ENCODE assay signal across 10 mouse cellular contexts in genomic region chr4:43427501-43428179, GRCm38 (mm10). TPM values are rescaled to one million over a fixed set of nuclear protein-coding genes. Genes with fewer than 3 reads are reported as not detected.
DNase-seq lines count a peak whose midpoint lies in the region; ATAC-seq lines count a peak whose summit lies in the region.
"Had no signal": no experiment of that assay in that cellular context is flagged by ENCODE, and none has a peak within 500 bp of the region (broad histone marks: within the 10 kb centered on the region; RNA-seq: fewer than 3 reads in every experiment).

No protein-coding gene starts in this region.

- no peaks in the 10 kb centered on the region for H3K9me3 ChIP-seq in hindbrain, embryonic 14.5 days (ENCODE audit: control insufficient read depth, low read length)

- peaks cover 15% of the 10 kb centered on the region for H3K4me1 ChIP-seq in hindbrain, embryonic 14.5 days (replicated peaks; ENCODE audit: control insufficient read depth, insufficient read depth, low read length)

- WGBS in hindbrain, embryonic 14.5 days, result 20% methylated on average over 23 of the region's 23 CpGs

- peak; percentile 69 for ATAC-seq in common myeloid progenitor, adult 5-6 weeks (replicated peaks; ENCODE audit: low read depth, poor library complexity, severe bottlenecking)
- ATAC-seq in hindbrain, embryonic 14.5 days (ENCODE audit: low FRiP score), result no peak

- H3K36me3 ChIP-seq in hindbrain, embryonic 14.5 days (replicated peaks; ENCODE audit: control insufficient read depth, insufficient read depth), result peaks cover 52% of the 10 kb centered on the region

- H3K27ac ChIP-seq in hindbrain, embryonic 14.5 days, result no peak overlapping the region
- H3K27ac ChIP-seq: heart, adult 2 months; left cerebral cortex, adult 2 months had no signal

- no peak overlapping the region for H3K4me2 ChIP-seq in hindbrain, embryonic 14.5 days (replicated peaks)

- 0 out of 2 replicates have a peak overlapping the region, but pooled peaks have one; percentile 6 for H3K9ac ChIP-seq in hindbrain, embryonic 14.5 days

- DNase-seq in kidney, postnatal 10 days, result peak; percentile 16
- no peak for DNase-seq in kidney, adult 11 months
- DNase-seq in hindbrain, embryonic 14.5 days (ENCODE audit: low spot score), result no peak
- DNase-seq in thymus, adult 18-20 months, result peak; percentile 76 to 86
- no peak for DNase-seq in urinary bladder, postnatal 14 days (ENCODE audit: low spot score)
- no peak for DNase-seq in MN1 (ENCODE audit: low spot score)
- DNase-seq in lung, postnatal 10 days, result no peak

- H3K4me3 ChIP-seq in hindbrain, embryonic 14.5 days (replicated peaks; ENCODE audit: low read length), result no peak overlapping the region
- H3K4me3 ChIP-seq: heart, adult 2 months; left cerebral cortex, adult 2 months had no signal

- H3K27me3 ChIP-seq in hindbrain, embryonic 14.5 days (ENCODE audit: control insufficient read depth, insufficient read depth, low read length), result peaks cover 28% of the 10 kb centered on the region

RNA-seq across cellular contexts. Expression of gene Fam166b, which starts 1.3 kb away (rescaled TPM):
- total RNA-seq in common myeloid progenitor, adult 5-6 weeks (2017), result not detected in 2 replicates
- 1.6 and 2.2 TPM in 2 replicates for polyA plus RNA-seq in hindbrain, embryonic 14.5 days (2014; fragmentation: Nextera tagmentation; extraction: Ambion mirVana)
- total RNA-seq: heart, adult 2 months had no signal

RNA-seq across cellular contexts. Expression of gene Tesk1, which starts 14.1 kb away (rescaled TPM):
- total RNA-seq in common myeloid progenitor, adult 5-6 weeks (2017), result 4.8 and 8.2 TPM in 2 replicates
- polyA plus RNA-seq in hindbrain, embryonic 14.5 days (2014; fragmentation: Nextera tagmentation; extraction: Ambion mirVana), result 21.8 and 22.6 TPM in 2 replicates

RNA-seq across cellular contexts. Expression of gene Cd72, which starts 26.8 kb away (rescaled TPM):
- 20.8 and 33.3 TPM in 2 replicates for total RNA-seq in common myeloid progenitor, adult 5-6 weeks (2017)
- 6.4 and 7.5 TPM in 2 replicates for polyA plus RNA-seq in hindbrain, embryonic 14.5 days (2014; fragmentation: Nextera tagmentation; extraction: Ambion mirVana)

RNA-seq across cellular contexts. Expression of gene Rusc2, which starts 45.9 kb away (rescaled TPM):
- 0.97 and 1.3 TPM in 2 replicates for total RNA-seq in common myeloid progenitor, adult 5-6 weeks (2017)
- polyA plus RNA-seq in hindbrain, embryonic 14.5 days (2014; fragmentation: Nextera tagmentation; extraction: Ambion mirVana), result 58.3 and 58.5 TPM in 2 replicates

RNA-seq across cellular contexts. Expression of gene Sit1, which starts 55.9 kb away (rescaled TPM):
- not detected in 2 replicates for total RNA-seq in common myeloid progenitor, adult 5-6 weeks (2017)
- not detected in 2 replicates for polyA plus RNA-seq in hindbrain, embryonic 14.5 days (2014; fragmentation: Nextera tagmentation; extraction: Ambion mirVana)
- total RNA-seq: left cerebral cortex, adult 2 months had no signal
- polyA plus RNA-seq: heart, adult 2 months had no signal

Comparison
In these comparisons a context has a peak if more than half of its experiments do, and no peak if none do; other contexts are left out.
1. DNase-seq: peak in kidney, postnatal 10 days (single experiment) and thymus, adult 18-20 months (2 of 2); none in kidney, adult 11 months (single experiment), hindbrain, embryonic 14.5 days (single experiment), urinary bladder, postnatal 14 days (single experiment), MN1 (single experiment) and lung, postnatal 10 days (single experiment).